Mouse (Mus musculus) spleen, postnatal 36 days (tissue): ENCODE results near the gene Ppm1e.
"Not testable (repeated sequence)": the region's sequence is repeated elsewhere in the genome, so short reads cannot be mapped to it uniquely, and the experiment has no call there.

ENCODE experiments used
- DNase-seq, 2 experiments: peaks; one replicate each; pipeline ENCODE4 v3.0.0; 2022; ENCODE audit warnings: low spot score in 2 of 2, mixed read lengths in 1 of 2

Gene Ppm1e

GRCm38 (mm10) chr11:87309329-87310074 is 49.3 kb downstream of the Ppm1e start:
- DNase-seq: no peak

- no peak for DNase-seq
Observed at GRCm38 (mm10) chr11:87299066-87299465, 59.8 kb downstream of the Ppm1e start.

GRCm38 (mm10) chr11:87296467-87296866 is 62.4 kb downstream of the Ppm1e start:
- DNase-seq: no peak

- DNase-seq: no peak
Observed at GRCm38 (mm10) chr11:87295636-87296035, 63.2 kb downstream of the Ppm1e start.

GRCm38 (mm10) chr11:87289313-87289712 is 69.5 kb downstream of the Ppm1e start:
- DNase-seq: no peak

GRCm38 (mm10) chr11:87286194-87286593 is 72.6 kb downstream of the Ppm1e start:
- no peak for DNase-seq

- DNase-seq: no peak
Observed at GRCm38 (mm10) chr11:87281907-87282475, 76.8 kb downstream of the Ppm1e start.

- DNase-seq: no peak
Observed at GRCm38 (mm10) chr11:87279461-87279860, 79.4 kb downstream of the Ppm1e start.

- no peak for DNase-seq
Observed at GRCm38 (mm10) chr11:87278807-87279206, 80.0 kb downstream of the Ppm1e start.

- DNase-seq: peak; percentile 37 to 40
Observed at GRCm38 (mm10) chr11:87276240-87276985, 82.4 kb downstream of the Ppm1e start.

GRCm38 (mm10) chr11:87275420-87276048 is 83.3 kb downstream of the Ppm1e start:
- DNase-seq: peak in 1 of 2 experiments; percentile 2

GRCm38 (mm10) chr11:87272725-87273124 is 86.1 kb downstream of the Ppm1e start:
- no peak for DNase-seq

GRCm38 (mm10) chr11:87271479-87271878 is 87.3 kb downstream of the Ppm1e start:
- no peak for DNase-seq

GRCm38 (mm10) chr11:87270958-87271357 is 87.9 kb downstream of the Ppm1e start:
- DNase-seq: no peak

GRCm38 (mm10) chr11:87270446-87270845 is 88.4 kb downstream of the Ppm1e start:
- no peak for DNase-seq

- DNase-seq: no peak
Observed at GRCm38 (mm10) chr11:87268803-87269202, 90.0 kb downstream of the Ppm1e start.

- no peak for DNase-seq
Observed at GRCm38 (mm10) chr11:87266246-87266645, 92.6 kb downstream of the Ppm1e start.

GRCm38 (mm10) chr11:87263946-87264345 is 94.9 kb downstream of the Ppm1e start:
- no peak for DNase-seq

GRCm38 (mm10) chr11:87261705-87262104 is 97.1 kb downstream of the Ppm1e start:
- DNase-seq: not testable (repeated sequence)

GRCm38 (mm10) chr11:87259792-87260191 is 99.0 kb downstream of the Ppm1e start:
- no peak for DNase-seq

- DNase-seq: no peak
Observed at GRCm38 (mm10) chr11:87257282-87257681, 101.5 kb downstream of the Ppm1e start.

GRCm38 (mm10) chr11:87254149-87254548 is 104.7 kb downstream of the Ppm1e start:
- peak; percentile 8 to 29 for DNase-seq
